Mouse (Mus musculus) ovary, postnatal 14 days (tissue): Measurements from ENCODE around the gene Tmem121b.
A peak's percentile ranks its signal among the peaks of the same experiment; 100 is the strongest.

Source experiments
- DNase-seq: peaks from one replicate; pipeline ENCODE4 v3.0.0; 2022; ENCODE audit warnings: low spot score

The Tmem121b gene

DNA sequence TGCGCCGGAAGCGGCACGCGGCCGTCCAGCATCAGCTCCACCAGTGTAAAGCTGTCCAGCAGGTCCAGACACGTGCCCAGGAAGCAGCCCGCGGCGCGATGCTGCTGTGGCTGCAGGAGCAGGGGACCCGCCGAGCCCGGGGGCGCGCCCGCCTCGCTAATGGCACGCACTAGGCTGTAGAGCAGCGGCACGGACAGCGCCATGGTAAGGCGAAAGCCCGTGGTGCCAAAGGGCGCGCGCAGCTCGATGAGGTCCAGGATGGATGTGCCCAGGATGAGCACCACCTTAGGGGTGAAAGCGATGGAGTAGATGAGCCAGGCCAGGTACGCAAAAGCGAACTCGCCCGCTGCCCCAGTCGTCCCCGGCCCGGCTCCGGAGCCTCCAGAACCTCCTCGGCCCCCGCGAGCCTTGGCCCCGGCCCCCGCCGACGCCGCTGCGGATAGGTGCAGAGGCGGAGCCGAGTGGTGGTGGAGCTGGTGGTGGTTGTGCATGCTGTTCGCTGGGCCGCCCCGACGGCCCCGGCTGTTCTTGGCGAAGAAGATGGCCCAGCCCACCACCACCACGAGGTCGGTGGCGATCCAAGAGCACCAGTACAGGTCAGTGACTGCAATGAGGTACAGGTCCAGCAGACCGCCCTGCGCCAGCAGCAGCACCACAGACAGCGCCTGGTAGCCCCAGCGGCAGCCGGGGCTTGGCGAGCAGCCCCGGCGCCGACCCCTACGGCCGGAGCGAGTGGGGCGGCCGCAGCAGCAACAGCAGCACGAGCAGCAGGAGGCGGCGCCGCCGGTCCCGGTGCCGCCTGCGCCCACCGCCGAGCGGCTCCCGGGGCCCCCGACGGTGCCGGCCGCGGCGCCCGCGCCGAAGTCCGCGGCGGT lies 871 bp downstream of the Tmem121b start:
- DNase-seq, result peak; percentile 12

DNA sequence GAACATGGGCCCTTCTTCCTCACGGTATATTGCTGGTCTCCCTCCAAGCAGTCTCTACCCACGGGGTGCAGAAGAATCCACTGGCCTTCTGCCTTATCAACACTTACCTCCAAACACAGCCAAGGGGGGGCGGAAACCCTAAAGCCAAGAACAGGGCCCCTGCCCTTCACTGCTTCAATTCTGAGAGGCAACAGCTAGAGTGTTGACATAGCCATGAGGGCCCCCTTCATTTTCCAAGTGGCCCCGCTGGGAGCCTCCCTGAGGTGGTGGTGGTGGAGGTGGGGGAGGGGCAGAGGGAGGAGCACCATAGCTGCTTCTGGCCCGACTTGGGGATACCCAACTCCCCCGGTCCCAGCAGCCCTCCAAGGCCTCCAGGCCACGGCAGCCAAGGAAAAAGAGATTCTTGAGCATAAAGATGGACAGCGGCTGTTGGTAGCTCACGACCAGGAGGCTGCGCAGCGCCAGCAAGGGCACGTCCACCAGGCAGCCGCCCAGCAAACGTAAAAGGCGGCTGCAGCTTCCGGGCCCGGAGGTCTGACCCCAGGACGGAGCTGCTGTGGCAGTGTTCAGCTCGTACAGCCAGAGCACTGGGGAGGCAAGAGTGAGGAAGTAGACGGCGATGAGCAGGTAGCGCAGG lies 1.6 kb downstream of the Tmem121b start:
- no peak for DNase-seq

- DNase-seq, result no peak
Measured at GRCm38 (mm10) chr6:120491064-120491463, 2.5 kb downstream of the Tmem121b start.

DNA sequence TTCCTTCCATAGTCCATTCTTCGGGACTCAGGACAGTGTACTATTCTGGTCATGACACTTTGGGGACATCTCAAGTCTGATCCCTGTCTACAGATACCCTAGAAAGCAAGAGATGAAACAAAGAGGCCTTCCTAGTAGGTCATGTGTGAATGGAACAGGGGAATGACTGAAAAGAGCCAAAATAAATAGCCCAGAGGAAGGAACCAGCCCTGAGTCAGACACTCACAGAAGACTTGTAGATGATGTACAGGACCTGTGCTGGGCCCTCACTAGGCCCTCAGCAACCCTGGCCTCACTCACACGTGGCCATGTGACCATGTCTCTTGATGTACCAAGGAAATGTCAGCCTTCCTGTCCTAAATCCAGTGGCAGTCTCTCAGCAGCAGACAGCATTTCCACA lies 4.1 kb downstream of the Tmem121b start:
- no peak for DNase-seq

GRCm38 (mm10) chr6:120488647-120489046 lies 5.0 kb downstream of the Tmem121b start:
- DNase-seq, result no peak

GRCm38 (mm10) chr6:120486051-120486510 lies 7.5 kb downstream of the Tmem121b start:
- DNase-seq, result no peak

DNA sequence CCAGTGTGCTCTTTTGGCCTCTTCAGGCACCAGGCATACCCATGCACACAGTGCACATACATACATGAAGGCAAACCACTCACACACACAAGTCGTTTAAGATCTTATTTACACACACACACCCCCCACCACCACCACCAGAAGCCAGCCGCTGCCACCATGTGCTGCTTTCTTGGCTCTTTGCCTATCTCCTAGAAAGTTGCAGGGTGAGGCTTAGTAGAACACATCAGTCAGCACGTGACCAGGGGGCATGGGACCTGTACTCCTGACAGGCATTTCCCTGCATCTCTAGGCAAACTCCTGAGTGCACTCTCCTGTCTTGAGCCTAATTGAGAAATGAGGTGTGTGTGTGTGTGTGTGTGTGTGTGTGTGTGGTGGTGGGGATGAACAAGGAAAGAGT lies 8.6 kb downstream of the Tmem121b start:
- DNase-seq, result no peak

DNA sequence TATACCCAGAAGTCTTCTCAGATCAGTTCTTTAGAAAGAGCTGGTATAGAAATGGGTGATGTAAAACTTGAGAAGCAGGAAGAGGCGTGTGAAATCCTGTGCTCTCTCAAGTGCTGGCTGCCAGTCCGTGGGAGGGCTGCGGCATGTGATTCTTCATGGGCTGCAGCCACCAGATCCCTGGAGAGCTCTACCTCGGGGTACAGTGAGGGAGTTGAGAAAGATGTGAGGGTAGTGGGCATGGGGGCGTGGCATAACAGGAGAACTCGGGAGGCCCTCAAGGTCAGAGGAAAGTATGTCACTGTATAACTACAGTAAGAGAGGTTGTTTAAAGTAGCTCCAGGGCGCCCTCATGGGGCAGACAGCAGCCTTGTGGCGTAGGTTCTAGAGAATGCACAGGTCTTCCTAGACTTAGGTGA lies 10.4 kb downstream of the Tmem121b start:
- no peak for DNase-seq

DNA sequence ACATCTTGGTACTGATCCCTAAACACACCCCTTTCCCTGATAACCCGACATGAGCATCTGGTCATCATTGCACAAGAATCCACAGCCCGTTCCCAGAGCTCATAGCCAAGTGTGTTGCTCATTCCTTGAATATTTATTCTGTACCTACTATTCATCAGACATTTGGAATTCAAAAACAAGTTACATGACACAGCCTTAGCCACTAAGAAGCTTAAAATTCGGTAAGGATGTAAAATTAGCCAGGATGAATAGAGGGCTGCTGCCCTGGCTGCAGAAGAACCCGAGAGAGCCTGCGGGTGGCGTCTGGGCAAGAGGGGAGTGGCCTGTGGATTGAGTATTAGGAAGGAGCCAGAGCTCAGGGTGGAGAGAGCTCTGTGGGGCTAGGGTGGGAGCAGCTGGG lies 10.9 kb downstream of the Tmem121b start:
- no peak for DNase-seq

- no peak for DNase-seq
Measured at GRCm38 (mm10) chr6:120482021-120482420, 11.6 kb downstream of the Tmem121b start.

DNA sequence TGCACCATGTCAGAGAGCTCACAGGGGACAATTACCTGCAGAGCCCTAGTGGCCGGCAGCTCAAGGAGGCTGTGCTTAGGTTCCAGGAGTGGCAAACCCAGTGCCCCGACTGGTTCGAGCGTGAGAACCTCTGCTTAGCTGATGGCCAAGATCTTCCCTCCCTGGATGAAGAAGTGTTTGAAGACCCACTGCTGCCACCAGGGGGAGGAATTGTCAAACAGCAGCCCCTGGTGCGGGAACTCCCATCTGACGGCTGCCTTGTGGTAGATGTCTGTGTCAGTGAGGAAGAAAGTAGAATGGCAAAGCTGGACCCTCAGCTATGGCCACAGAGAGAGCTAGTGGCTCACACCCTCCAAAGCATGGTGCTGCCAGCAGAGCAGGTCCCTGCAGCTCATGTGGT lies 12.1 kb downstream of the Tmem121b start:
- no peak for DNase-seq

DNA sequence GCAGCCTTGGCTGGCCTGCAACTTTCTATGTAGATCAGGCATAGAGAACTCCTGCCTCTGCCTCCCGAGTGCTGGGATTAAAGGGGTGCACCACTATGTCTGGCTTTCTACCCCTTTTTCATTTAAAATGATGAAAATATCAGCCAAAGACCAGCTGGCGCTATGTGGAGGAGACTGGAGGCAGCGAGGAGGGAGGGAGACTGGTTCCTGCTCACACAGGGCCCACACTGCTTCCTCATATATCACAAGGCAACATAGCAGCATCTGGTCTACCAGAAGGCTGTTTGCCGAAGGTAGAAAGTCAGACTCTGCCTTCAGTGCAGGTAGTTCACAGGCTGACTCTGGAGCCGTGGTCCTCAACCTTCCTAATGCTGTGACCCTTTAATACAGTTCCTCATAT lies 13.2 kb downstream of the Tmem121b start:
- DNase-seq, result no peak

- no peak for DNase-seq
Measured at GRCm38 (mm10) chr6:120479302-120479701, 14.3 kb downstream of the Tmem121b start.

GRCm38 (mm10) chr6:120475288-120475687 lies 18.3 kb downstream of the Tmem121b start:
- no peak for DNase-seq

DNA sequence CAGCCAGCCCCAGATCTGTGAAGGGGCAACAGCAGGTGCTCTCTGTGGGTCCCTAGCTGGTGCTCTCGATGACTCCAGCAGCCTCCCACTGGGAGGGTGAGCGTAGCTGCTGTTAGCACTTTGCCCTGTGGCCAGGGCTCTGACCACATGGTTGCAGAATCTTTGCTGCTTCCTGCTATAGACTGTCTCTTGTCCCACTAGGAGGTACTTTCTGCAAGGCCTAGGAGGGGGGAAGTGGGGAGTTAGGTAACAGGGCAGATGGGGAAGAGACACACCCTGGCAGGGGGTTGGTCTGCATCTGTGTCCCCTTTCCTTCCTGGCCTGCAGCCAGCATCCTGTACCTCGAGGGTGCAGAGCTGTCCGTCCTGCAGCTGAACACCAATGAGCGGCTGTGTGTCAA lies 20.2 kb downstream of the Tmem121b start:
- DNase-seq, result no peak

GRCm38 (mm10) chr6:120472455-120473140 lies 21.0 kb downstream of the Tmem121b start:
- no peak for DNase-seq

DNA sequence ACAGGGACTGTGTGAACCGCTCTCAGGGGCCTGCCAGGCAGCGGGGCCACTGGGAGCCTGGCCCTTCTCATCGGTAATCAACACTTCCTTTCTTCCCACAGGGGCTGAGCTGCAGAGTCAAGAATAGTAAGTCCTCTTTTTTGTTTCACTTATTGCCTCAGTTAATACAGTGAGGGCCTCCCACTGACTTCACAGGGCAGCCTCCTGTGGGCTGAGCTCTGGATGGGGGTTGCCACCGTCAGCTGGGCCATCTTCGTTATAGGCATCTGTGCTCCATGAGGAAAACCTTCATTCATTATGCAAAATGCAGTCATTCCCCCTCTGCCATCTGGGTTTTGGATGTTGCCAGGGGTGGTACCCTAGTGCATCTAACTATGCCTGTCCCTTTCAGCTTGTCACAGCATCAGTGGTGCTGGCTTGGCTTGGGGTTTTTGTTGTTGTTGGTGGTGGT lies 21.6 kb downstream of the Tmem121b start:
- DNase-seq, result no peak

DNA sequence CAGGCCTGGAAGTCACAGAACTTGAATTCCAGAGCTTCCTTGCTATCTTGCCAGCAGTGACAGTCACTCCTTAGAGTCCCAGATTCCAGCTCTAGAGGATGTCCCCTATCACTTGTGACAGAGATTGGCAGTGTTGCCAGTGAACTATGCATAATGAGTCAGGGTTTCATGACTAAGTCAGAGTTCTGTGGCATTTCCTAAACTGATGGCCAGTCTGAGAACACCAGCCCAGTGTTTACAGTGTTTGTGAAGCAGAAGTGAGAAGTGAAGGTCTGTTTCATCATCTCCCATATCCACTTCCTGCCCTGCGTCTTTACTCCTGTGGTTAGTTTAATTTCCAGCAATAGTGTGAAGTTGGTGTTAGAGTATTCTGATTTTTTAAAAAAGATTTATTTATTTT lies 22.9 kb downstream of the Tmem121b start:
- DNase-seq, result no peak

DNA sequence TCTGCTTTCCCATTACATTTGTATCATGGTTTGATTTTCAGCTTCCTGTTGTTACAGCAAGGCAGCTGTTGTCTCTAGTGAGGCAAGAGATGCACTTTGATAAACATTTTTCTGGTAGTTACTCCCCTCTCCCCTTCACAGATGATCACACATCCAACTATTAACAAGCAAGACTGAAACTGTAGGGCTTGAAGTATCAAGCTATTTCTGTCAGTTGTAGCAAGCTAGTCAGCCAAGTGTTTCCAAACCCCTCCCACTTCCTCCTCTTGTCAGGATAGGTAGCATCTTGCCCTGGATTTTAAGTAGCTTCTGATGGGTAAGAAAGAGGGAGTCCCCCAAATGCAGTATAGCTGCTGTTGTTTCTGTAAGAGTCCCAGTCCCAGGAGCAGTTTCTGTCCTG lies 23.8 kb downstream of the Tmem121b start:
- no peak for DNase-seq

GRCm38 (mm10) chr6:120469268-120469667 lies 24.3 kb downstream of the Tmem121b start:
- no peak for DNase-seq

DNA sequence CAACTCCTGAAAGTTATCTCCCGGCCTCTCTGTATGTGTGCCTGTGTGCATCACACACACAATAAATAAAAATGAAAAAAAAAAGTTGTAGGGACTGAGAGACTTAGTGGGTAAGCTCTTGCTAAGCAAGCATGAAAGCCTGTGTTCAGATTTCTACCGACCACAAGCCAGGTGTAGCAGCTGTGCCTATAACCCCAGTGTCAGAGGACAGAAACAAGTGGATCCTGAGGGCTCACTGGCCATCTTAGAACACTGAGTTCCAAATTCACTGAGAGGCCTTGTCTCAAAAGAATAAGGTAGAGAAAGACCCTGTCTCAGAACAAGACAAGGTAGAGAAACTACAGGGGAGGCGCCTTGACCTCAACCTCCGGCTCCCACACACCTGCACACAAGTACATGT lies 25.3 kb downstream of the Tmem121b start:
- DNase-seq, result no peak

DNA sequence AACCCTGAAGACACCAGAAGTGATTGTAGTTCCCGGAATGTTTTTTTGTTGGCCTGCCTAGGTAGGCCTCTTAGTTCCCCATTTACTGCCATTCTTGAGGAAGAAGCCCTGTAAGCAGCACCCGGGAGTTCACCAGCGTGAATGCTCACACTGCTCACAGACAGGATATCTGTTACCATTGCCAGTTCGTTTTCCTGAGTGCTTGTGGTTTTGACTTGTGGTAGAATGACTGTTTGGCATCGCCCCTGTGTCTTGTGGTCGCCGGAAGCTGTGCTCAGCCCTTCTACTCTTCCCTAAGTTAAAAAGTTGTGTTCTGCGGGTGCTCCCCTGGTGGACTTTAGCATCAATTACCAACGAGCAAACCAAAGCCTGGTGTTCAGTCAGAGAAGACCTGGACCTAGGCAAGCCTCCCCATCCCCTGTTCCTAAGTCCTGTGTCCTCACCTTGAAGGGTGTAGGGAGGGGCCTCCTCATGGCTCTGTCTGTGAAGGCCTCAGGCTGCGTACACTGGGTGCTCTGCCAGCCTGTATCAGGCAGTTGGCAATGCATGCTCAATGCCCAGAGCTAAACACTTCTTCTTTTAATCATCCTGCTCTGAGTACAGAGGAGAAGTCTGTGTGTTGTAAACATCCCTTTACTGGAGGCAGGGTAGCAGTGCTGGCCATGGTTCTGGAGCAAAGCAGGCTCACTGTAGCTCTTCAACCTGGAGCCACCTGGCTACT lies 26.8 kb downstream of the Tmem121b start:
- DNase-seq, result no peak
